Mouse (Mus musculus): Measurements from ENCODE around the gene Galm.

DNA sequence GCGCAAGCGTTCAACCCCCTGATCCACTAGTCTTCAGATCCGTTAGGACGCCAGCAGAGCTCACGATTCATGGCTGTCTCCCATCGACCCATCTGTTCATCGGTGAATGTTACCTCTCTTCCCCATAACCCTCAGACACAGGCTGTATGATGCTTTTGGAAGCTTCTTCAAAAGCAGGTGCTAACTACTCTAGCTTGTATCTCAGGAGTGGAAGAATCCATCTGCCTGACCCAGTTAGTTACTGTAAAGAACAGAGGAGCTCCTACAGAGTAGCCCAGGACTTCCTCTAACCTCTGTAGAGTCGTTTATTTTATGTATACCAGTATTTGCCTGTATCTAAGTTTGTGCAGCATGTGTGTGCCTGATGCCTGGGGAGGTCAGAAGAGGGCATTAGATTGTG lies 29.6 kb downstream of the Galm start:
- TF ChIP-seq CTCF (IDR thresholded peaks at IDR 0.05; ENCODE audit: control insufficient read depth, insufficient read depth, insufficient read length) (no peak), MAX (IDR thresholded peaks at IDR 0.05) (no peak)
